Mouse (Mus musculus): ENCODE measurements around the gene Hmmr.

Hmmr gene

DNA sequence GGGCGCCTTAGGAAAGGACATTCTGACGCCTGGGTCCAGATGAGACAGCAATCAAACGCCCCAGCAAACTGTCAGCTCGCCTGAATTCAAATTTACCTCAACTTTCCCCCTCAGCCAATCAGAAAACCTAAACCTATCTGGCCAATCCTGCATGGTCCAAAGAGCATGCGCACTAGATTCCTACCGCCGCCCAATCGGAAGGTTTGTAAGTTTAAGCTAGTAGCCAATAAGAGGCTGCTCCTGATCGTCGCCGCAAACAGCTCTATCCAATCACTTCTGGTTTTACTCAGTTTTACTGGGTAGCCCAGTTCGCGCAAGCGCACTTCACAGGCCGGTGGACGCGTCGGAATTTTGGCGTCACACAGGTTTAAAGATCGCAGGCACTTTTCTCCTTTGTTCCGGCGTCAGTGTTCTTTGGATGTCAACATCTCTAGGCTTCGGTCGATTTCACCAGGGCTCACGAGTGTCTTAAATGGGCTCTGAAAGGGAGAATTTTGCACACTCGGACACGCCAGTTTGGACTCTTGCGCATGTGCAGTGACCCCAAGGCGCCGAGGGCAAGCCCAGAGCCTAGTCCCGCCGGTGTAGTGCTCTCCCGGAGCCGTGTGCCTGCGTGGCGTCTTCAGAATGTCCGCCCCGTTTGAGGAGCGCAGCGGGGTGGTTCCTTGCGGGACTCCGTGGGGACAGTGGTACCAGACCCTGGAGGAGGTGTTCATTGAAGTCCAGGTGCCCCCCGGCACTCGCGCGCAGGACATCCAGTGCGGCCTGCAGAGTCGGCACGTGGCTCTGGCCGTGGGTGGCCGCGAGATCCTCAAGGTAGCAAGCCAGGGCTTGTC, at the start of gene Hmmr, which contains the start of gene Nudcd2:
TSS of gene Hmmr (minus strand) at position 84 of the 836 bp plus-strand sequence.
TSS of gene Nudcd2 (plus strand) at position 329 of the 836 bp plus-strand sequence.
- TF ChIP-seq GATA4 (IDR thresholded peaks at IDR 0.05; ENCODE audit: insufficient replicate concordance, low read length), result no peak; the same call in 1 of the 2 replicates

GRCm38 (mm10) chr11:40781857-40782256, 48.6 kb upstream of the Hmmr start:
- no peak for TF ChIP-seq GATA4 (IDR thresholded peaks at IDR 0.05; ENCODE audit: insufficient replicate concordance, low read length)

GRCm38 (mm10) chr11:40775315-40776269, 42.4 kb upstream of the Hmmr start:
- no peak for TF ChIP-seq GATA4 (IDR thresholded peaks at IDR 0.05; ENCODE audit: insufficient replicate concordance, low read length)

DNA sequence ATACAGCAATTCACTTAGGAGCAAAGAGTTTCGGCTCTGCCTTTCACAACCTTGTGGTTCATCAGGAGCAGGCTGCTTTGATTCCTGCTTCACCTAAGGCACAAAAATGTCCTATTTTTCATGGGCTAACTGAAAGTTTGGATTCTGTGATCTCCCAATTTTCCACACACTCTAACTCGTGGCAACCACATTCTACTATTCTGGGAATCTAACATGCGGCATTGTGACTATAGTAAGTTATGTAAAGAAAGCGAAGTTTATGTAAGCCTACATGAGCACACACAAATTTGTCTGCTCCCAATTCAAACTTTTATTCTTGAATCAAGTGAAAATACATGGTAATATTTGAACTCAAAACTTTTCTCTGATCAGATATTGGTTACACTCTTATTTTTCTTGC, 31.5 kb upstream of the Hmmr start:
- TF ChIP-seq GATA4 (IDR thresholded peaks at IDR 0.05; ENCODE audit: insufficient replicate concordance, low read length), result no peak

DNA sequence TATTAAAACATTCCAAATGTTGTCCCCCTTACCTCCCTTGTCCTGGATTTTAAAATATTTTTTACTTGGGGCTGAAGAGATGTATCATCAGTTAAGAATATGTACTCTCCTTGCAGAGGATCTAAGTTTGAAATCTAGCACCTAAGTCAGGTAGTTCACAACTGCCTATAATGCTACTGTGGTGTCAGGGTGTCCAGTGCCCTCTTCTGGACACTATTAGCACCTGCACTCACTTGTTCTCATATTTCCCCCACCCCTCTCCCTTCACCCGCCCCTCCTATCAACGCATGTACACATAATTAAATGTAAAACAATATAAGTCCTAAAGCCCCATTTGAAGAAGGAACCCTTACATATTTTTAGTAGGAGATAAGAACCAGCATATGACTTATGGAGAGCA, 30.2 kb upstream of the Hmmr start:
- no peak for TF ChIP-seq GATA4 (IDR thresholded peaks at IDR 0.05; ENCODE audit: insufficient replicate concordance, low read length)

DNA sequence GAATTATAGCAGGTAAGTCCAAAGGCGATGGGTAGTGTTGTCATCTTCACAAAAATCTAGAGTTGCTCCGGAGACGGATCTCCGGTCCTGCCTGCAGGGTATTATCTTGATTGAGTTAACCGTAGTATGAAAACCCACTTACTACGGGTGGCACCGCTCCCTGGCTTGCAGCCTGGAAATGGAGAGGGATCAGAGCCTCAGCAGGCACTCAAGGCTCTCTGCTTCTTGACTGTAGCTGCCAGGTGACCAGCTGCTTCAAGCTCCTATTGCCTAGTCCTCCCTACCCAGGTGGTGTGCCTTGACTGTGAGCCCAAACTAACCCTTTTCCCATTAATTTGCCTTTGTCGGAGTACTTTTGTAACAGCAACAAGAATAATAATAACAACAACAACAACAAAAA, 26.7 kb upstream of the Hmmr start:
- TF ChIP-seq GATA4 (IDR thresholded peaks at IDR 0.05; ENCODE audit: insufficient replicate concordance, low read length), result no peak

DNA sequence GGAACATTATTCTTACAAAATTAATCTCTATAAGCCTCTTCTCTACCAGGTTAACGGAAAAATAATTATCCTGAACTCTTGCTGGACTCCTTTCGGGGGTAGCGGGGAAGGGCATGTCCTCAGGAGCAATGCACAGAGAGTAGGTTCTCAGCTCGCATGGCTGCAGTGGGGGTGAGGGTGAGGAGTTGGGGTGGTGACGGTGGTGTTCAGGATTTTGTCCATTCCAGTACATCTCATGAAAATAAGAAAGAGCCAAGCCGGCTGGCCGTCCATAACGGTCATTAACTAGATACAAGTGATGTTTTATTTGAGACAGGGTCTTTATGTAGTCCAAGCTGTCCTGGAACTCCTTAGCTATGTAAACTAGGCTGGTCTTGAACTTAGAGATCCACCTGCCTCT, 22.7 kb upstream of the Hmmr start:
- no peak for TF ChIP-seq GATA4 (IDR thresholded peaks at IDR 0.05; ENCODE audit: insufficient replicate concordance, low read length)

DNA sequence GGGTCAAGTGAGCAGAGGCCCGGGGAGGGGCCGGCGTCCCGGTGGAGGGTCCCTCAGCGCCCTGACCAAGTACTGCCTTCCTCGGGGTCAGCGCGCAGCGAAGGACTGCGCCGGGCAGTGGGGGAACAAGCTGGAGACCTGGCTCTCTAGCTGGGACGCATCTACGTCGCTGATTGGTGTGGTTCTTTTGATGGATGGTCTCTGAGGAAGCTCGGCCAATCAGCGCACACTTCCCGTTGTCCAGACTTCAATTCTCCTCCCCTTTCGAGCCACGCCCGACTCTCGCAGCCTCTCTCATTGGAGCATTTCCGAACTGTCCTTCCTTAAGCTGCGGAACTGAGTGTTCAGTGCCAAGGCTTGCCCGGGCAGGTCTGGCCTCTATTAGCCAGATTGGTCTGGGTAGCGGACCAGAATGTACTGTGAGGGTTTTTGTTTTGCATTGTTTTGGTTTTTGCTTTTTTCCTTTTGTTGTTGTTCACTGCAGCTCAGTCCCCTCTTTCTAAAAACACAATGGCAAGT, 21.9 kb upstream of the Hmmr start, which contains the start of gene Ccng1:
TSS of gene Ccng1 (minus strand) at position 203 of the 519 bp plus-strand sequence.
- TF ChIP-seq GATA4 (IDR thresholded peaks at IDR 0.05; ENCODE audit: insufficient replicate concordance, low read length), result no peak

- TF ChIP-seq GATA4 (IDR thresholded peaks at IDR 0.05; ENCODE audit: insufficient replicate concordance, low read length), result no peak
Measured at GRCm38 (mm10) chr11:40754664-40755107, 21.5 kb upstream of the Hmmr start.

DNA sequence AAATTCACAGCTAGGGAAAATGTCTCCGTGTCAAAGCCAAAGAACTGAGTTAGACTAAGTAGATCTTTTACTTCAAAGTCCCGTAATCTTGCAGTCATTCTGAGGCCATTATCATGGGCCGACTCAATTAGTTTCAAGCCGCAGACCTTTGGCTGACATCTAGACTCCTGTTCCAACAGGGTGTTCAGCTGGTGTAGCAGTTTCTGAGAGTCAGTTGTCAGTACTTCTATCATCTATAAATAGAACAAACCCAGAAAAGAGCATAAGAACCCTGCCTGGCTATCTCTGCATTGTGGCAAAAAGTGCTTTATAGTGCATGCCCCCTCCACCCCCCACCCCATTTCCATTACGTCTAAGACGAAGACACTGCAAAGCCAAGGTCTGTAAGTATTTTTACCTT, 20.6 kb upstream of the Hmmr start:
- TF ChIP-seq GATA4 (IDR thresholded peaks at IDR 0.05; ENCODE audit: insufficient replicate concordance, low read length), result no peak

- no peak for TF ChIP-seq GATA4 (IDR thresholded peaks at IDR 0.05; ENCODE audit: insufficient replicate concordance, low read length)
Measured at GRCm38 (mm10) chr11:40747716-40748115, 14.5 kb upstream of the Hmmr start.

GRCm38 (mm10) chr11:40746361-40746760, 13.1 kb upstream of the Hmmr start:
- TF ChIP-seq GATA4 (IDR thresholded peaks at IDR 0.05; ENCODE audit: insufficient replicate concordance, low read length), result no peak

DNA sequence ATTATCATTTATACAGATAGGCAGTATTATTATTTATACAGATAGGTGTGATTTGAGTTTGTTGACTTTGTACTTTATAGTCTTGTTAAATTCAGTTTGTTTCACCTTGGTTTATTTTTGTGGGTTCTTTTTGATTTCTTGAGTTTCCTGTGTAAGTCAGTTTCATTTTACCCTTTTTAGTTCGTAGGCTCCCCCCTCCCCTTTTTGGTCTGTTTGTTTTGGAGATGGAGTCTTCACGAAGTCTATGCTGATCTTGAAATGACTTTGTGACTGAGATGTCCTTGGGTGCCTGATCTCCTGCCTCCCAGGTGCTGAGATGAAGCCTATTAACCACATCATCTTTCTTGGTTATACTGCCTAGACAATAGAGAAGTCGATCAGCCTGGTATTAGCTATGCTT, 11.1 kb upstream of the Hmmr start:
- TF ChIP-seq GATA4 (IDR thresholded peaks at IDR 0.05; ENCODE audit: insufficient replicate concordance, low read length), result no peak

DNA sequence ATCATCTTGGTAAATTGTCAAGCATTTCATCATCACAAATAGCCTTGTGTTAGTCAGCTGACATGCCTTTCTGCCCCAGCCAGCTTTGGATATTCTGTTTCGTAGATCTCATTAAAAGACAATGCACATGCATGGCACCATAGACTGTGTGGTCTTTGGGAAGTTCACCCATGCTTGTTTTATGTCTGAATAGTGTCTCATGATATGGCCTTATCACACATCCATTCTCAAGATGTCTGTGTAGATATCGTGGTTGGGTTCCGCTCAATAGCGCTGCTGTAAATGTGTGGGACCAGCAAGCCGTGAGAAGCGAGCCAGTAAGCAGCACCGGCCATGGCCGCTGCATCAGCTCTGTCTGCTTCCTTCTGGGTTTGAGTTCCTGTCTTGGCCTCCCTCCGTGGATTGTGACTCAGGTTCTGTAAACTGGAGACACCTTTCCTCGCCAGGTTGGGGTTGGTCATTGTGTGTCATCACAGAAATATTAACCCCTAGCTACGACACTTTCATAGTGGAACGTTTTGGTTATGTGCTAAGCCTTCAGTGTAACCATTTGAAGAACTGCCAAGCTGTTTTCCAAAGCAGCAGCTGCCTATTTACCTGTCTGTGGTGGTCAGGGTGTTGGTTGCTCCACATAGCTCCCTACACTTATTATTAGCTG, 8.5 kb upstream of the Hmmr start:
- no peak for TF ChIP-seq GATA4 (IDR thresholded peaks at IDR 0.05; ENCODE audit: insufficient replicate concordance, low read length)

GRCm38 (mm10) chr11:40737369-40737768, 4.1 kb upstream of the Hmmr start:
- no peak for TF ChIP-seq GATA4 (IDR thresholded peaks at IDR 0.05; ENCODE audit: insufficient replicate concordance, low read length)
